Mouse (Mus musculus) adrenal gland, postnatal 10 days (tissue): ENCODE data around the gene Olfr851. TPM values are rescaled to one million over a fixed set of nuclear protein-coding genes. Genes with fewer than 3 reads are reported as not detected.

Source experiments
- DNase-seq: peaks from one replicate; pipeline ENCODE4 v3.0.0; 2021; ENCODE audit warnings: mixed read lengths
- long read RNA-seq, 2 experiments: library from polyadenylated mRNA; stranded (forward); transcript quantifications; one replicate each; pipeline ENCODE4 v2.0.0; 2021
- total RNA-seq, 2 experiments: library from RNA; stranded (reverse); gene quantifications; 2 replicates each; pipeline ENCODE4 v1.2.3; 2021

The Olfr851 gene
- not detected for total RNA-seq
- long read RNA-seq, experiment 1 = 0 reads
- long read RNA-seq, experiment 2 = 0 reads

DNA sequence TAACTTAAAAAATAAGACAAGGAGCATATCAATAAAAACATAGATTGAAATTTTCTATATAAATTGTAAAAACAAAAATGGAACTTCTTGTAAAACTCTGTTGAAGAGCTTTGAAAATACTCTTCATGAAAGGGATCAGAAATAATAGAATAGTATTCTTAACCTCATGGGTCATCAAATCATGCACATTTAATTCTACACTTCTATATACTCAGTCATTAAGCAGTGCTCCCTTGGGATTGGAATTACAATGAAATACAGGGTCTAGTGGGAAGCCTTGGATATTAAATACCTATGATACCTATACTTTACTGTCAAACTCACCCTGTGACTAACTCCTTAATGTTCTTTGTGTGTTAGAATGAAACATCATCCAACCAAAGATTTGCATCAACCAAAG lies at the start of gene Olfr851:
Olfr851 (plus strand) TSS at position 301 of the 400 bp plus-strand sequence.
- DNase-seq = no peak

DNA sequence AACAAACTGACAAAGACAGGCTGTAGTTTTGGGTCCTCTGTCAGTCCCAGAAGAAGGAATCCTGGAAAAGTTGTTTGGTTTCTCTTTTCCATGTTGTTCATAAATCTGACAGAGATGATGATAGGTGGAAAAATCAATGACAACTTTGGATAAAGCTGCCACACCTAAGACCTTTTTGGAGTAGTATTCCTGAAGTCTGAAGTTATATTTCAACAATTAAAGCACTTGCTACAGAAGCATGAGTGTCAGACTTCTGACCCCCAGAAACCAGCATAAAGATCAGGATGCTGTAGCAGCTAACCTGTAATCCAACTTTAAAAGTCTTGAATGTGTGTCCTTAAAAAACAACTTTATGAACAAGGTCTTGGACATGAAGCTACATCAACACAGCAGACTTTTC lies 14.9 kb upstream of the Olfr851 start, which contains the start of gene Olfr850:
Olfr850 (minus strand) TSS at position 101 of the 400 bp plus-strand sequence.
- DNase-seq = no peak

DNA sequence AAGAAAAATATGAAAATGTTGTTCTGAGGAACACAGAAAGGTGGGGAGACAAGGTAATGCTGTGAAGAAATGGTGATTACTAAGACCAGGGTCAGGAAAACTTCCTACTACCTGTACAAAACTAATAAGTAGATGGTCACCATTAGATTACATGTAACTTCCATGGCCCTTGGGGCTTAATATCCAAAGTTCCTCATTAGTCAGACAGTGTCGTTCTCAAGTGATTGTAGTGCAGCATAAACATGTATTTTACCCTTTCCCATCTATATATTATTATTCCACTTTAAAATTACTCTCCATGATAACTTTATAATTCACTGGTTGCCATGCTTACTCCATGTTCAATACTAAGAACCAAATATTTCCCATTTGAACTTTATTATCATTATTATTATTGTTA lies 47.9 kb downstream of the Olfr851 start, which contains the start of gene Olfr853:
Olfr853 (minus strand) TSS at position 101 of the 400 bp plus-strand sequence.
- DNase-seq = no peak

Other genes with a start within 250 kb of the Olfr851 start
- not detected for gene Olfr843, start 241.3 kb upstream of the Olfr851 start, total RNA-seq
- not detected for gene Olfr844, start 176.9 kb upstream of the Olfr851 start, total RNA-seq
- gene Olfr845, start 156.8 kb upstream of the Olfr851 start, total RNA-seq = not detected
- not detected for gene Olfr846, start 129.3 kb upstream of the Olfr851 start, total RNA-seq
- gene Olfr847, start 114.6 kb upstream of the Olfr851 start, total RNA-seq = not detected
- not detected for gene Olfr849, start 53.0 kb upstream of the Olfr851 start, total RNA-seq
- gene Olfr850, start 15.0 kb upstream of the Olfr851 start, total RNA-seq = not detected
- not detected for gene Olfr853, start 47.8 kb downstream of the Olfr851 start, total RNA-seq
- gene Olfr854, start 74.1 kb downstream of the Olfr851 start, total RNA-seq = not detected
- gene Olfr855, start 89.3 kb downstream of the Olfr851 start, total RNA-seq = not detected
- gene Zfp317, start 128.8 kb downstream of the Olfr851 start, total RNA-seq = 10 to 100 TPM; 15.6 to 19.0 TPM
- gene Olfr857, start 216.1 kb downstream of the Olfr851 start, total RNA-seq = not detected